Mouse (Mus musculus): ENCODE results near the gene Plin1.

GRCm38 (mm10) chr7:79756334-79756733 is 23.6 kb upstream of the Plin1 start:
- TF ChIP-seq POLR2A (IDR thresholded peaks at IDR 0.05; ENCODE audit: extremely low read depth, insufficient read depth, low read length) (no peak), CTCF (IDR thresholded peaks at IDR 0.05; ENCODE audit: low read depth, low read length) (no peak)

All from liver, adult 2 months (tissue).